Mouse (Mus musculus) splenic B cell, adult 2 months (primary cell): ENCODE data around the gene Gnaq.

ENCODE experiments used
- DNase-seq: peaks from one replicate; pipeline ENCODE4 v3.0.0-alpha.2; 2011; ENCODE audit warnings: low read depth, low spot score
- H3K27me3 ChIP-seq: 2 replicates; pipeline ENCODE4 v1.6.1; 2012; ENCODE audit warnings: mild to moderate bottlenecking, low read length, moderate library complexity, mixed read lengths; ENCODE audit not compliant: control insufficient read depth, poor library complexity, insufficient read depth, severe bottlenecking
- H3K36me3 ChIP-seq: 2 replicates; pipeline ENCODE4 v1.6.1; 2012; ENCODE audit warnings: mild to moderate bottlenecking, low read length, moderate library complexity, mixed read lengths; ENCODE audit not compliant: control insufficient read depth, poor library complexity, insufficient read depth, severe bottlenecking

Gnaq gene

DNA sequence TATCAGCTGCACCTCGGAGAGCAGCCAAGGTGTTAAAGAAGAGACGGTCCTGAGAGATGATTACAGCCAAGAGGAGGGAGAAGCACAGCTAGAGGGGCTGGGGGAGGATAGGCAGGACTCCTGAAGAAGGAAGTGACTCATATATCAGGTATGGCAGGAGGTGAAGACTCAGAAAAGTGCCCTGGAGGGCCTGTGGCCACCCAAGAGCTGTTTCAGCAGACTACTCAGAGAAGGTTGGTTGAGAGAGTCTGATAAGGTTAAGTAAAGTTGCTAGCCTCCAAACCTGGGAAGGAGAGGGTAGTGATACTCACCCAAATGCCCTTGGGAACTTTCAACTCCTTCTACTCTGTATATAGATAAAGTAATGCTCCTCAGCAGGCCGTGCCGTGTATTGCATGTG lies 140.4 kb downstream of the Gnaq start:
- Histone ChIP-seq H3K36me3 (no peaks in the 10 kb centered on the region), H3K27me3 (no peaks in the 10 kb centered on the region)
- no peak for DNase-seq

DNA sequence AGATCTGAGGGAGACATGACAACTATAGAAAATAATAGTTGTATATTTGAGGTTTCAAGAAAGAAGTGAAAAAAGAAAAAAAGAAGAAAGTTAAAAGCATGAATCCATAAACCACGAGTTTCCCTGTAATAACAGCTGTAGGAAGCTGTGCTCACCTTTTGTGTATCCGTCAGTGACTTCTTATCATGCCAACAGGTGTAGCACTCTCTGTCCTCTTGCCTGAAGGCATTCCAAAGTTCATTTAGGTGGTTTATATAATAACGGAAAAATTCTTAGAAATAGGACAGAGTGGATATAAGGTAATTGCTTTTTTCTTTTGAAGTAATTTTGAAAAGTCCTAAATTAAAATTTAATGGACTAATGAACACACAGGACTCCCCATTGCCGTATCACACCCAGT lies 147.6 kb downstream of the Gnaq start:
- no peak for DNase-seq
- no peaks in the 10 kb centered on the region for H3K27me3 ChIP-seq
- H3K36me3 ChIP-seq = no peaks in the 10 kb centered on the region

DNA sequence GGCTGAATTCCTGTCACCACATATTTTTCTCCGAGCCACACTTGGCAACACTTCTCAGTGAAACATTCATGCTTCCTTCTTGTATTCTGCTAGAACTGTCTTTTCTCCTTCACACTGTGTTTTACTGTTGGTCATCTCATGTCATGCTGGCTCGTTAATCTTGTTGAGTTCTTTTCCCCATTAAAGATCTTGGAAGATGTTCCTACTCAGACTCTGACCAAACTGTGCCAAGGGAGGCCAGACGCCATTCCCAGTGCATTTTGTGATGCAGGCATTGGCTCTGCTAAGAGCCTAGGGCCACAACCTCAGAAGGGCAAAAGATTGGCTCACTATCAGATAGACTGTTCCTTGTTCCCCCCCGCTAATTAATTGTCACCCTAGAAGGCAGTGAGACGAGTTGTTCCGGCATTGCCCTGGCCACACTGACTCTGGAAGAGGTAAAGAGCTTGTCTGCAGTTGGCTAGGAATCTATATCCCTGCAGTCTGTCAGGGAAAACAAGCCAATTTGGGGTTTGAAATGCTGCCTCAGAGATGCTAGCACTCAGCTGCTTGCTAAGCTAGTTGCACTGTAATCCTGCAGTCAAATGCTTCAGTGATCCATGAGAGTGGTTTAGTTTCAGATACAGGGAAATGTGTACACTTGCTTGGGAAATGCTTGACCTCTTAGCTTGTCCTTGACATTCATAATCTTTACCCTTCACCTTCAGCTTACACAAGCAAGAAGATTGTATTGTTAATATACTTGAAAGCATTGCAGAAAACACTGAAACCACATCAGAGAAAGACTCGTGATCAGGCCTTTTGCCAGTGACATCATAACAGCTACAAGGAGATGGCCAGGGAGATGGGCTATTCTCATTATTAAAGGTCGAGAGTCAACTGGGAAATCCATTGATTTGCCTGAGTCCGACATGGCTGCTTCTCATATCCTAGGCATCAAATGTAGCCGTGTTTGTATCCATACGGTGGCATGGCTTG lies 152.7 kb downstream of the Gnaq start:
- Histone ChIP-seq H3K36me3 (no peaks in the 10 kb centered on the region), H3K27me3 (no peaks in the 10 kb centered on the region)
- DNase-seq = no peak

DNA sequence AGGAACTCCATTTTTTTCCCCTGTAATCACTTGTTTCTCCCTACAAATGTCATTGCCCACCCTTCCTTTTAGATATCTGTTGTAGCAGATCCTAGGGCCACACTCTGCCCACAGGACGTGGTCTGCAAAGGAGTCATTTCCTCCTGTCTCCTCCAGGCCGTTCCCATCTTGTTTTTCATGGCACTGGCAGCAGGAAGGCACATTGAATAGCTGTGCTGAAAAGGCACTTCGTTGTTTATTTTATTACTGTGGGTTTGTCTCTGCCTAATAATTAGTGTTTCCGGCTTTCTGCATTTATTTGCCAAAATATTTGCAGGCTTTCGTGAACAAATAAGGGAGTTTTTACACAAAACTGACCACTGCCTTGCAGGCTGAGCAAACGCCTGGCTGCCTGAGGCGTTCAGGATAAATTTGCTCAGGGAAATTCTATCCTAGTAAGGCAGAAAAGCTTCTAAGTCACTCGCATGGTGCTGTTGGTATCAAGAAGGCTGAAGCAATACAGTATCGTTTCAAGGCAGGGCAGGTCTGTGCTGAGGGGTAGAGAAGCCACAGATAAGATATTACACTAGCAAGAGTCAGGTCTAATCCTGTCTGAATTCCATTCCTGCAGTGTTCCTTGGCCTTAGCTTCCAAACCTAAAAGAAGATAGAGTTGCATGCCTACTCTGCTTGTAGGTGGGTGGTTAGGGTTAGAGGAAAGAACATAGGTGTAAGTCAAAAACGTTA lies 154.0 kb downstream of the Gnaq start:
- H3K36me3 ChIP-seq = no peaks in the 10 kb centered on the region
- no peaks in the 10 kb centered on the region for H3K27me3 ChIP-seq
- DNase-seq = no peak

DNA sequence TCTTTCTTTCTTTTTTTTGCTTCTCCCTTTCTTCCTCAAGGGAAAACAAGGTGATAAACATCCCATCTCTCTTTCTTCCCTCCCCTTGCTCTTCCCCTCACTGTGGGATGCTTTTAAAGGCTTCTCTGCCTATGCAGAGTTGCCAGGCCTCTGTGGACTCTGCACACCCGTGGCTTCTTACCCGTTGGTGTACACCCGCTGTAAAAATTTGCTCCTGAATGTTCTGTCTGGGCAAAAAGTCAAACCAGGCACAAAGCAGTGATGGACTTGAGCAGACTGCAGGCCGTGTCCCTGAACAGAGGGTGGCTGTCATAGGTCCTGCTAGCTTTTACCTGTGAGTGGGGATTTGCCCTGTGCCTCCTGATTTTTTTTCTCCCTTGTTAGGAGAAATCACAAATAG lies 154.7 kb downstream of the Gnaq start:
- H3K27me3 ChIP-seq = no peaks in the 10 kb centered on the region
- H3K36me3 ChIP-seq = no peaks in the 10 kb centered on the region
- DNase-seq = no peak

DNA sequence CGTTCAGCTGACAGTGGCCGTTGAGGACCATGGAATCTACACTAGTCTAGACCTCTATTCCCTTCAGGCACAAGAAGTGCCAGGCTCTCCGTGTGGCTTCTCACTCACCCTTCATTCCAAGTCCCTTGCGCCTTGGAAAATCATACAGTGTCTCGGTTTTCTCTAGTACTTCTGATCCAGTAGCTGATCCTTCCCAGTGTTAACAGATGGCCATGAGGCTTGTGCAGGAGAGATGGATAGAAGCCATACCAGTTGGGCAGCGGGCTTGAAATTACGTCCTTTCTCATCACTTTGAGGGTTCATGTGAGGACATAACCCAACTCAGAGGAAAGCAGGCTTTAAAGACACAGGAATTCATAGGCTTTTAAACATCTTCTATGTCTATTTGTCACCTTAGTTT lies 155.3 kb downstream of the Gnaq start:
- Histone ChIP-seq H3K36me3 (no peaks in the 10 kb centered on the region), H3K27me3 (no peaks in the 10 kb centered on the region)

DNA sequence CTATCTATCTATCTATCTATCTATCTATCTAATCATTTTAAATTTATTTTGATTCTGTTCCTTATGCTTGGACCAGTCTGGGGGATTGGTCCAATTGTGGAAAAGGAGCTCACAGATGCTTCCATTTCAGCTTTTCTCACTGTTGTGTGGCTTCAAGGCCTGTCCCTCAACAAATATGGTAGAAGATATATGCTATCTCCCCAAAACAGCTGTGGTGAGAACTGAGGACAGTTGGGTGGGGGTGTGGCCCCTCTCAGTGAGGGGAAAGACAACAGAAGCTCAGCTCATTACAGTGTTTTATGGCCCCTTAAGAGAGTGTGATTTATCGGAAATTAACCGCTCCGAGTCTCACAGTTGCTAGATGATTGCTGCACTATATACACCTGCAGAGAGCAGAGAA lies 158.5 kb downstream of the Gnaq start:
- H3K27me3 ChIP-seq = no peaks in the 10 kb centered on the region
- H3K36me3 ChIP-seq = no peaks in the 10 kb centered on the region
- no peak for DNase-seq

More for the DNA sequence above, 155.3 kb downstream of the Gnaq start:
- no peak for DNase-seq

DNA sequence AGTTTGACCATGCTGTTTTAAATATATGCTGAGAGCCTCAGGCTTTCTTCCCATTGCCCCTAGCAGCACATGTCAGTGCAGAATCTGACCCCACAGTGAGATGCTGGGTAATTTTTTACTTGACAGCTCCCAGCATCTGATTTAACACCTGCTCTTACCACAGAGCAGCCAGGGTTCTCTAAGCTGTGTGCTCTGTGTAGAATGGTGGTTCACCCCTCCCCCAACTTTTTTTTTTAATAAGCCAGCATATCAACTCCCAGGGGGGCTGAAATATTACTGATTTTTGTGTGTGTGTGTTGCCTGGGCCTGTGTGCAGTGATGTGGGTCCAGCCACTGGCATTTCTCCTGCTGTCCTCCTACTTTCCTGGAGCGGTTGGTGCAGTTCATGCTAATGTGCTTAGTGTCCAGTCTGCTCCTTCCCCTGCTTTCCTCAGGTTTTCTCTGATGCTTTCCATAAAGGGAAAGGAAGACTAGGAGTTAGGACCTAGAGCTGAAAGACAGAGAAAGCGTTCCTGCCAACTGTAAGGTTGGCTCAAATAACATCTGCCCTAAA lies 159.5 kb downstream of the Gnaq start:
- H3K36me3 ChIP-seq = no peaks in the 10 kb centered on the region
- peak; percentile 4 for DNase-seq
- H3K27me3 ChIP-seq = no peaks in the 10 kb centered on the region

DNA sequence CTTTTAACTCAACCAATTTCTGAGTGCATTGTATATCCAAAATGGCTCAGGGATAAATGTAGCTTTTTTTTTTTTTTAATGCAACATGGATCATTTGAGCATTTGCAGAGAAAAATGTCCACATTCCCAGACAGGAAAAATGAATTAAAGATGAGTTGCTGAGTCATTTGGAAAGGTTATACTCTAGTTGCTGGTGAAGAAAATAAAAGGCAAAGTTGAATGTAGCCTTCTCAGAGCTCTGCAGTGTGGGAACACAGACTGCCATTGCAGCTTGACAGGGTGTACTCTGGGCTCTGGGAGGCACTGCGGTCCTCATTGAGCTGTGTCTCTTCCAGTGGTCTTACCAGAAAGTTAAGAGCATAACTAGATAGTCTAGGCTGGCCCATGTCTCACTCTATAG lies 160.3 kb downstream of the Gnaq start:
- DNase-seq = no peak
- no peaks in the 10 kb centered on the region for H3K27me3 ChIP-seq
- no peaks in the 10 kb centered on the region for H3K36me3 ChIP-seq

DNA sequence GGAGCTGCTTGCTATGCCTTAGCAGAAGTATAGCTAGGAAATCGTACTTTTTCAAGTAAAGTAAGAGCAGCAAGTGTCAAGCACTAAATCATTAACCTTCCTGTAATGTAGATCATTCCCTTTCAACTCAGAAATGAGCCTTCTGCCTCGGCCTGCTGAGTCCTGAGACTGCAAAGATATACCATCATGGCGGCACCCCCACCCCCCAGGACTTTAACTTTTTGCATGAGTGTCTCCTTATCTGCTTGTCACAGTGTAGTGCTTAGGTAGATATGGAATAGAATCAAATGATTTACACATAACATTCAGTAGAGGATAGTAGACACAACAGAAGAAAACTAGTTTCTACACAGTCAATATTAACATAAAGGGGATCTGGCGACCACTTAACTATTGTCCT lies 167.8 kb downstream of the Gnaq start:
- H3K27me3 ChIP-seq = no peaks in the 10 kb centered on the region
- no peaks in the 10 kb centered on the region for H3K36me3 ChIP-seq
- DNase-seq = no peak

DNA sequence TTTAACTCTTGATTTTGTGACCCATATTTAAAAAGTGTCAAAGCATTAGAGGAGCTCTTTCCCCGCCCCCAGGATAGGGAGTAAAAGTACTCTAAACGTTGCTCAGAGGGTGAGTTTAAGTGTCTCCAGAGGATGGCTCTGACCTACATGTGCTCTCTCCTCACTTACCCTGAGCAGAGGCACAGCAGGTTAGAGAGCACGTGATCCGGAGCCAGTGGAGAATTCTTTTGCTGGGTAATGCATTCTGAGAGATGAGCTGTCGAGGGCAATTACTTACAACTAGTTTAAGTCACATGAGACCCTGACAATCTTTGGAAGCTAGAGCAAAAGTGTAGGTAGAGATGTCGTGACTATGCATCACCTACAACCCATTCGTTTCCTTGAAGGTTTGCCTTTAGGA lies 168.7 kb downstream of the Gnaq start:
- H3K27me3 ChIP-seq = no peaks in the 10 kb centered on the region
- DNase-seq = no peak
- H3K36me3 ChIP-seq = no peaks in the 10 kb centered on the region

DNA sequence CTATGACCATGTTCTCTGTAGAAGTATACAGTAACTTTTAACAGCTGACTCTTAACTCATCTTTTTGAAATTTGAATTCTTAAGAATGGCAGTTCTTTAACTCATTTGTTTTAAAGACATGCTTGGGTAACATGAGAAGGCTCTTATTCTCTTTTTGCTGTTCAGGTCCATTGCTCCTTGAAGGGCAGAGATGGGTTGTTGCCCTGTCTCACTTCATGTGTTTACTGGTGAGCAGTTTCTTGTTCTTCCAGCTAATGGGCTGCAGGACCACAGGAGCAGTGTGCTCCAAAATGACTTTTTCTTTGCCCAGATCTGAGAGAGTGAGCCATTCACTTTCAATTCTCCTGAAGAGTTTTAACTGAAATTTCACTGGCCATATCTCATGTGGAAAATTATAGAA lies 176.4 kb downstream of the Gnaq start:
- H3K27me3 ChIP-seq = no peaks in the 10 kb centered on the region

DNA sequence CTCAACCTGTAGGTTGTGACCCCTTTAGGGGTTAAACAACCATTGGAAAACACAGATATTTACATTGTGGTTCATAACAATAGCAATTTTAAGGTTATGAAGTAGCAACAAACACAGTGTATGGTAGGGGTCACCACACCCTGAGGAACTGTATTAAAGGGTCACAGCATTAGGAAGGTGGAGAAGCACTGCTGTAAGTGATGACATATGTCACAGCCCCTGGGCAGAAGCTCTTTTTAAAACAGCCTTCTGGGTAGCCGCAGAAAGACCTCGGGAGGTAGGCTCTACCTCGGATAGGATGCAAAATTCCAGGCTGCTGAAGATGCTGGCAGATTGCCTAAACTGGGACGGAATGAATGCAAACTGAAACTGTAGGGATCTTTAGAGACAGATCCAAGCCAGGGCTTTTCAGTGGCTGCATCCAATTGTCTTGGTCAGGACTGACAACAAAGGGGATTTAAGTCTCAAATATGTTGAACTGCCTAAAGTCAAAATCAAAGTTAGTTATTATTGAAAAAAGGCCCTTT lies 181.7 kb downstream of the Gnaq start:
- DNase-seq = no peak
- Histone ChIP-seq H3K27me3 (no peaks in the 10 kb centered on the region), H3K36me3 (no peaks in the 10 kb centered on the region)

More for the DNA sequence above, 176.4 kb downstream of the Gnaq start:
- no peaks in the 10 kb centered on the region for H3K36me3 ChIP-seq
- DNase-seq = no peak

DNA sequence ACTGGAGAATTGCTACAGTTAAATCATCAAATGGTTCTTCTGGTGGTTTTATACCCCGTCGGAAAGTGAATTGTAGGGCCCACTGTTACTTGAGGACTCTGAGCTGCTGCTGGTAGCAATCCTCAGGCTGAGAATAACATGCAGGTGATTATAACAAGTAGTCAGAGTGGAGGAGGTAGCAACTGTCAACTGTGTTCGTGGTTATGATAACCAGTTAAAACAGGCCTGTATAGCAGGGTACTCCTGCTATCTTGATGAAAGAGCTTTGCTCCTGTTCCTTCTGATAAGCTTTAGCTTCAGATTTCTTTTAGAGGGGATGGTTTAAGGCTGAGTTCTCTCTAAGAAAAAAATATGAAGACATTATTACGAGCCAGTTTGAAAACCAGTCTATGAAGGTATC lies 182.9 kb downstream of the Gnaq start:
- DNase-seq = no peak
- Histone ChIP-seq H3K36me3 (no peaks in the 10 kb centered on the region), H3K27me3 (no peaks in the 10 kb centered on the region)
